Mouse (Mus musculus) kidney, embryonic 16.5 days (tissue): ENCODE results near the gene Gm21969. TPM values are rescaled to one million over a fixed set of nuclear protein-coding genes. Genes with fewer than 3 reads are reported as not detected.

Experiments used
- ATAC-seq: fragments of 200-750 bp; cut with Nextera tagmentation; 2 replicates; pipeline ENCODE4 v1.8.0; 2017; ENCODE audit warnings: moderate TSS enrichment; ENCODE audit not compliant: low FRiP score, low TSS enrichment
- H3K27ac ChIP-seq: fragments of 300-500 bp; sonication (generic); 2 replicates; pipeline ENCODE4 v1.5.1; 2014; ENCODE audit warnings: low read length
- H3K27me3 ChIP-seq: fragments of 300-500 bp; sonication (generic); 2 replicates; pipeline ENCODE4 v1.6.1; 2014; ENCODE audit warnings: low read length, control low read depth, mixed read lengths; ENCODE audit not compliant: insufficient read depth
- H3K36me3 ChIP-seq: fragments of 300-500 bp; sonication (generic); 2 replicates; pipeline ENCODE4 v1.6.1; 2014; ENCODE audit warnings: low read length, control low read depth, mixed read lengths; ENCODE audit not compliant: insufficient read depth
- H3K4me1 ChIP-seq: fragments of 300-500 bp; sonication (generic); 2 replicates; pipeline ENCODE4 v1.6.1; 2014; ENCODE audit warnings: low read length, control low read depth, mixed read lengths; ENCODE audit not compliant: insufficient read depth
- H3K4me2 ChIP-seq: fragments of 300-500 bp; sonication (generic); replicated peaks from 2 replicates; pipeline ENCODE4 v1.6.1; 2014; ENCODE audit warnings: low read depth, low read length
- H3K4me3 ChIP-seq: fragments of 300-500 bp; sonication (generic); 2 replicates; pipeline ENCODE4 v1.5.1; 2014; ENCODE audit warnings: mild to moderate bottlenecking, low read length
- H3K9ac ChIP-seq: fragments of 300-500 bp; sonication (generic); replicated peaks from 2 replicates; pipeline ENCODE4 v1.6.1; 2014; ENCODE audit warnings: low read length
- H3K9me3 ChIP-seq: fragments of 300-500 bp; sonication (generic); 2 replicates; pipeline ENCODE4 v1.6.1; 2016; ENCODE audit warnings: low read length, control low read depth
- WGBS: fragments of 180-500 bp; shearing (Covaris S2); extraction: QIAGEN DNeasy Blood & Tissue Kit; methylation state at CpG from one replicate; pipeline ENCODE4 v1.1.7; 2014; 5-methylcytosine and 5-hydroxymethylcytosine counted together
- microRNA-seq: library from miRNA; unstranded; fragments of <30 nt; microRNA quantifications from one replicate; pipeline ENCODE4, GENCODE M21; 2016
- polyA plus RNA-seq: library from polyadenylated mRNA; unstranded; fragments of >200 nt; fragmentation: Nextera tagmentation; extraction: Ambion mirVana; gene quantifications from 2 replicates; pipeline ENCODE4 v1.2.1, GENCODE M21; 2015

Gene Gm21969
- polyA plus RNA-seq, 1 experiment from 2014 or later: not detected

DNA sequence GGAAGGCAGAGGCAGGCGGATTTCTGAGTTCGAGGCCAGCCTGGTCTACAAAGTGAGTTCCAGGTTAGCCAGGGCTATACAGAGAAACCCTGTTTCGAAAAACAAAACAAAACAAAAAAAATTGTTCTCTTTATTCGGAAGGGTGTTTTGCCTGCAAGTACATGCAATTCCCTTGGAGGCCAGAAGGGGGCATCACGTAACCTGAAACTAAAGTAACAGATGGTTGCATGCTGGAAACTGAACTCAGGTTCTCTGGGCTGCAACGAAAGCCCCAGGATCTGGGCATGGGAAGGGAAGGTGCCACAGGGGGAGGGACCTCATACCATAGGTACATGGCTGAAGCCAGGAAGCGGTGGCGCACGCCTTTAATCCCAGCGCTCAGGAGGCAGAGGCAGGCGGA lies 100.5 kb downstream of the Gm21969 start:
- WGBS: 85% methylated on average over 11 of the region's 11 CpGs
- Histone ChIP-seq H3K9me3 (no peaks in the 10 kb centered on the region), H3K36me3 (no peaks in the 10 kb centered on the region), H3K27me3 (no peaks in the 10 kb centered on the region), H3K9ac (no peak overlapping the region), H3K4me3 (no peak overlapping the region), H3K4me2 (no peak overlapping the region), H3K27ac (no peak overlapping the region), H3K4me1 (no peaks in the 10 kb centered on the region)
- ATAC-seq: no peak

DNA sequence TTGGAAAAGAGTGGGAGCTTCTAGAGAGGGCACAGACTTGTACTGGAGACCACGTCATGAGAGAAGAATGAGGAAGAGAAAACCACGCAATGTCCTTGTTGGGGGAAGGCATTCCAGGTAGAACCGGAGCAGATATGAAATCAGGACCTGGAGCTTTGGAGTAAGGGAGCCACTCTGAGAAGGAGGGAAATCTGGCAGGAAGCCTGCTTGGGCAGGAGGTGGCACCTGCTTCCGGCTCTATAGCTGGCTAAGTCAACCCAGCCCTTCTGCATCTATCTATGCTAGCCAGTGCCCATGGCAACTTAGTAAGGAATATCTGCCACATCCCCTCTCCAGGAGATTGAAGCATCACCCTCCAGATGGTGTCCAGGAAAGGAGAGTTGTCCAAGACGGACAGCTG lies 103.0 kb downstream of the Gm21969 start:
- Histone ChIP-seq H3K9me3 (no peaks in the 10 kb centered on the region), H3K36me3 (no peaks in the 10 kb centered on the region), H3K27ac (no peak overlapping the region), H3K9ac (no peak overlapping the region), H3K4me1 (no peaks in the 10 kb centered on the region), H3K4me2 (no peak overlapping the region), H3K27me3 (no peaks in the 10 kb centered on the region), H3K4me3 (no peak overlapping the region)
- ATAC-seq: no peak; the same call in 1 of the 2 replicates
- 74% methylated on average over 5 of the region's 5 CpGs for WGBS

GRCm38 (mm10) chr4:139710467-139711334 lies 107.7 kb downstream of the Gm21969 start:
- Histone ChIP-seq H3K27me3 (no peaks in the 10 kb centered on the region), H3K36me3 (no peaks in the 10 kb centered on the region), H3K4me3 (no peak overlapping the region), H3K9ac (no peak overlapping the region), H3K9me3 (no peaks in the 10 kb centered on the region), H3K4me1 (no peaks in the 10 kb centered on the region), H3K27ac (no peak overlapping the region), H3K4me2 (no peak overlapping the region)
- no peak for ATAC-seq
- 44% methylated on average over 25 of the region's 25 CpGs for WGBS

Small RNA genes within 50 kb of the gene (microRNA-seq; reads per million reads assigned to microRNA genes)
- not detected for gene Gm25571
- gene Mir7020: not detected

Other genes with a start within 250 kb of the Gm21969 start
- 3.2 and 3.7 TPM in 2 replicates for gene Iffo2, start 72.6 kb upstream of the Gm21969 start, polyA plus RNA-seq
- gene Aldh4a1, start 19.7 kb downstream of the Gm21969 start, polyA plus RNA-seq: 133 and 149 TPM in 2 replicates
- gene Tas1r2, start 50.4 kb downstream of the Gm21969 start, polyA plus RNA-seq: not detected in 2 replicates
- 0.03 TPM in 1 of 2 replicates, not detected in the other for gene Pax7, start 230.3 kb downstream of the Gm21969 start, polyA plus RNA-seq